Mouse (Mus musculus): Measurements from ENCODE around the gene Asb9. TPM values are rescaled to one million over a fixed set of nuclear protein-coding genes. Genes with fewer than 3 reads are reported as not detected.

Asb9 gene
- total RNA-seq (2023), result not detected

GRCm38 (mm10) chrX:164505709-164506498 lies at the start of gene Asb9:
Gene Asb9 (plus strand): TSS chrX:164506327.

Other genes starting within 250 kb of the Asb9 start
- gene Bmx, start 248.1 kb upstream of the Asb9 start, total RNA-seq (2023), result 10 to 100 TPM; 68.0 to 70.6 TPM
- gene Pir, start 237.0 kb upstream of the Asb9 start, total RNA-seq (2023), result 1 to 10 TPM; 2.1 to 2.3 TPM
- gene Vegfd, start 132.9 kb upstream of the Asb9 start, total RNA-seq (2023), result not detected
- 10 to 100 TPM; 11.1 to 13.1 TPM for gene Piga, start 86.5 kb upstream of the Asb9 start, total RNA-seq (2023)
- gene Asb11, start 69.3 kb upstream of the Asb9 start, total RNA-seq (2023), result under 1 TPM in 1 of 2 experiments, not detected in 1; 0.40 TPM